Mouse (Mus musculus) neutrophil, adult 59 days (primary cell): ENCODE measurements around the gene Pax8. TPM values are rescaled to one million over a fixed set of nuclear protein-coding genes. Genes with fewer than 3 reads are reported as not detected.

ENCODE experiments used
- total RNA-seq, 2 experiments: library from RNA; stranded (reverse); gene quantifications; 1 replicate in 1 of 2; 2 replicates in 1 of 2; pipeline ENCODE4 v1.2.4; 2023

The Pax8 gene
- 1 to 10 TPM; 3.2 to 5.0 TPM for total RNA-seq

GRCm38 (mm10) chr2:24475420-24475819, at the start of gene Pax8:
TSS of gene Pax8 (minus strand) at chr2:24475599.

Other genes with a start within 250 kb of the Pax8 start
- not detected for gene Il1f5, start 198.6 kb downstream of the Pax8 start, total RNA-seq
- gene Il1f10, start 184.4 kb downstream of the Pax8 start, total RNA-seq, result not detected
- gene Il1rn, start 138.7 kb downstream of the Pax8 start, total RNA-seq, result 100 to 1,000 TPM in 1 of 2 experiments, 10 to 100 TPM in 1; 96.3 to 104 TPM
- gene Psd4, start 108.0 kb downstream of the Pax8 start, total RNA-seq, result 100 to 1,000 TPM; 129 to 130 TPM